Mouse (Mus musculus): ENCODE data around the gene Serpina6.
"Not testable (repeated sequence)": the region's sequence is repeated elsewhere in the genome, so short reads cannot be mapped to it uniquely, and the experiment has no call there.

Serpina6 gene

DNA sequence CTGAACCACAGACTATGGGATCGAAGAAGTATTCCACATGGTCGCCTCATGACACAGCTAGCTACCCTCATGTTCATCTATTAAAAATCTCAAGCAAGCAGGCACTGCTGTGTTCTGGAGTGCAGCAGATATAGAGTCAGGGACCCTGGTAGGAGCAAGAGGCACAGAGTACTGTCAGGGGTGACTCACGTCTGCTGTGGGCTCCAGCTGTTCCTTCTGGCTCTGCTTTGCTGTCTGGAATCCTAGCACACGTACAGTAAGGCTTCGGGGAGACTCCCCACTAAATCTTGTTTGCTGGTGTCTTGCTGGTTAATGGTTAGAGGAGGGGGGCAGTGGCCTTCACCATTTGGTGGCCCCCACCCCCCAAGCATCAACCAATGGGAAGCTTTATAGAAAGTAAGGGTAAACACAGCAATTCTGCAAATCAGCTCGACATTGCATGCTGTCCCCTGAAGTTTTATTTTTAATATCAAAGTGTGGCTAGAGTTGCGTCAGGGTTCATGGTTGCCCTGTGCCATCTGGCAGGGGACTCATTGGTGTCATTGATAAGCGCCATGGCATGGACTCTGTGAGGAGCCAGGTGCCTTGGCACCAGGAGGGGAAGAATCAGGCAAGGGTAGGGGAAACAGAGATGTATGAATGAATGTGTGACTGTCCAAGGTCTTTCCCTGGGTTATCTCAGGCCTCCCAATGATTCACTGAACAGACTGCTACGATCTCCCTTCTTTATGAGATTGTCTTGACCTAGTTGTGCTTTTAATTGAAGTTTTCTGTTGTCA is at the start of gene Serpina6:
Serpina6 (minus strand) TSS at position 365 of the 779 bp plus-strand sequence.
- no peak for DNase-seq

- no peak for DNase-seq
These were observed 49.1 kb upstream of the Serpina6 start for GRCm38 (mm10) chr12:103706113-103706512.

GRCm38 (mm10) chr12:103705547-103705946 is 48.5 kb upstream of the Serpina6 start:
- no peak for DNase-seq

- no peak for DNase-seq
These were observed 43.2 kb upstream of the Serpina6 start for GRCm38 (mm10) chr12:103700144-103700750.

- no peak for DNase-seq
These were observed 38.4 kb upstream of the Serpina6 start, which contains the start of gene Serpina1f for GRCm38 (mm10) chr12:103695429-103695828. Gene Serpina1f, minus strand, starts transcription at chr12:103695529.

GRCm38 (mm10) chr12:103688221-103688814 is 31.3 kb upstream of the Serpina6 start:
- no peak for DNase-seq

DNA sequence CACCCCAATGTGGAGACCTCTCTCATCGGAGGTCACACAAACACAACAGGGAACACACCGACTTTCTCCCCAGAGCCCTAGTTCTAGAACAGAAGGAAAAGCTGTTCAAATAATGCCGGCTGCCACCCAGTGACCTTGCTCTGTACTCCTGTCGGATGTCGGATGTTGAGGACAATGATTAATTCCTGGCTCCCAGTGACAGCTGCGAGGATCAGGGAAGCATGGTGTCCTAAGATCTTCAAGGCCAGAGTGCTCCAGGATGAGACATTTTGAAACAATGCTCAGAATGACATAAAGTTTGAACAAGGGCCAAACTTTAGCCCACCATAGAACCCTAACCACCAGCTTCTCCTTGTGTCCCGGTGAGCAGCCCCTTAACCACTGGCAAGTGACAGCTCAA is 30.0 kb upstream of the Serpina6 start:
- DNase-seq: no peak

- no peak for DNase-seq
These were observed 29.0 kb upstream of the Serpina6 start for GRCm38 (mm10) chr12:103686050-103686449.

DNA sequence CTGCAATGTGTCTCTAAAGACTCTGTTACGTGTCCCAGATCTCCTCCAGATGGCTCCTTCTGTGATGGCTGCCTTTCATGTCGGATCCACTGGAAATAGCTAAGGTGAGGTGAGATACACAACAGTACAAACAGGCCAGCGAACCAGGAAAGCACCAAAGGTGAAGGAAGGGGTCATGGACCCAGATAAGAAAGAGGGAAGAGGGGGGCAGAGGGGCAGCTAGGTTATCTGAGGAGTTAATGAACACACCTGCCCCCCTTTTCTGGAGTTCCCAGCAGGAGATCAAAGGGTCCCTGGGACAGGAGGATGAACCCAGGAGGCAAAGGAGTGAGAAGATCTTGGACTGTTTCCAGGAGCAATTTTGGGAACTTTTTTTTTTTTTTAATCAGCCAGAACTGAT is 28.4 kb upstream of the Serpina6 start:
- DNase-seq: no peak

DNA sequence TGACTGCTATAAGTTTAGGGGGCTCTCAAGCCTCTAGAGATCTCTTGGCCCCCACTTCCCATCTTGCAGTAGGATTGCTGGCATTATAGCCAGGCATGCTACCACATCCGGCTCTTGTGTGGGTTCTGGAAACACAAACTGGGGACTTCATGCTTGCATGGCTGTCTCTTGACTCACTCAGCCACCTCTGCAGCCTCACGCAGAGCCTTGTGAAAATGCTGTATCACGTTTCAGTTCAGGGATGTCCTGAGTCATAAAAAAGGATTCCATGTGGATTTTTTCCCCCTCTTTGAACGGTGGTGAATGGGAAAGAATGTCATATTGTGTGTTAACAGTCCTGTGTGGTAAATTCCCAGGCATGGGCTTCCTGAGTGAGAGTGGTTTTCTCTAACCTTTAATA is 26.8 kb upstream of the Serpina6 start:
- no peak for DNase-seq

- DNase-seq: no peak
These were observed 24.7 kb upstream of the Serpina6 start for GRCm38 (mm10) chr12:103681739-103682138.

- DNase-seq: no peak
These were observed 24.2 kb upstream of the Serpina6 start for GRCm38 (mm10) chr12:103681169-103681568.

DNA sequence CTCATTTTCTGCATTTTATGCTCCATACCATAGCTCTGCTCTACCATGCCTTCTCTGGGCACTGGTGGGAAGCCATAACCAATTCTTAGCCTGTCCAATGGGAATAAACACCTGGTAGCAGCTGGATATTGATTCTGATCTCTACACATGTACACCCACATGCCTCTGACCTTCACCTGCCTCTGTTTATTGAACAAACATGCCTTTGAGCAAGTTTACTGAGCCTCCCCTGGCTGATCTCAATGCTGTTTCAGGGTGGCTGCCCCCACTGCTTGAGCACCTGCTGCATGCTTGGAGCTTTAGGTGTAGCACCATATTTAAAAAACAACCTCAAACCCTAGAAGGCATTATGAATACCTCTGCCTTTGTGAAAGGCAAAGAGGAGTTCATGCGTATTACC is 22.8 kb upstream of the Serpina6 start:
- not testable (repeated sequence) for DNase-seq

GRCm38 (mm10) chr12:103676039-103676438 is 19.0 kb upstream of the Serpina6 start, which contains the start of gene Serpina16:
Gene Serpina16, minus strand, starts transcription at chr12:103676139.
- DNase-seq: no peak

- no peak for DNase-seq
These were observed 16.2 kb upstream of the Serpina6 start for GRCm38 (mm10) chr12:103673179-103673578.

GRCm38 (mm10) chr12:103671483-103671882 is 14.5 kb upstream of the Serpina6 start:
- DNase-seq: no peak

DNA sequence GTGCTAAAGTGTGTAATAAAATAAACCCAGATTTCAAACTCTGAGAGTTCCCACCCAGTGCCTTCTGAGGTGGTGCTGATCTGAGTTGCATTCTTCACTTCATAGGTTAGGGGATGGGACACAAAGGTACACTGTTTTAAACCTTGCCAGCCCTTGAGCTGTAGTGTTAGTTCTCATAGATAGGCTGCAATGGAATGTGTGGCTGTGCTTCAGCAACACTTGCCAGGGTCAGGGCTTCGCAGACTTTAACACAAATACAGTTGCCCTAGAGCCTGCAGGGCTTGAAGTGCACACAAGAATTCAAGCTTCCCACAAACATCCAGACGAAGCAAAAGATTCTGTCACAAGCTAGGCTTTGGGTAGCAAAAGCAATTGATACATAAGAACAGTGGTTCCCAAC is 14.0 kb upstream of the Serpina6 start:
- no peak for DNase-seq

DNA sequence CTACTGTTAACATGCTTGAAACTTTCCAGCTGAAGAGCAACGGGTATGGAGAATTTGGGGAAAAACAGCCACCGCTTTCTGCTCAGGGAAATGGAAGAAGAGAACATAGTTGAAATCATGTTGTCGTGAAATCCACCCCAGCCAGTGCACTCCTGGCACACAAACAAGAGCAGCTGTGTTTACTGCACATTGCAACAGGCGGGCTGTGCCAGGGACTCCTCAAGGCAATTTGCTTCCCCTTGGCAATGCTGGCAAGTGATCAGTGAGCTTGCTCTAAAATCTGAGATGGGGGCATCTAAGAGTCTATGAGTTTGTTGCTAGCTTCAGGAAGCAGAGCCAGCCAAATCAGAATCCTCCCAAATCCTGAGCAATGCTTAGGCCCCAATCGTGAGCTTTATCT is 13.3 kb upstream of the Serpina6 start:
- no peak for DNase-seq

- DNase-seq: no peak
These were observed 8.3 kb upstream of the Serpina6 start for GRCm38 (mm10) chr12:103665286-103665685.

DNA sequence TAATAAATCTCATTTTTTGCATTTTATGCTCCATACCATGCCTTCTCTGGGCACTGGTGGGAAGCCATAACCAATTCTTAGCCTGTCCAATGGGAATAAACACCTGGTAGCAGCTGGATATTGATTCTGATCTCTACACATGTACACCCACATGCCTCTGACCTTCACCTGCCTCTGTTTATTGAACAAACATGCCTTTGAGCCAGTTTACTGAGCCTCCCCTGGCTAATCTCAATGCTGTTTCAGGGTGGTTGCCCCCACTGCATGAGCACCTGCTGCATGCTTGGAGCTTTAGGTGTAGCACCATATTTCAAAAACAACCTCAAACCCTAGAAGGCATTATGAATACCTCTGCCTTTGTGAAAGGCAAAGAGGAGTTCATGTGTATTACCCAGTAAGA is 5.0 kb upstream of the Serpina6 start:
- not testable (repeated sequence) for DNase-seq

- no peak for DNase-seq
These were observed 3.1 kb upstream of the Serpina6 start for GRCm38 (mm10) chr12:103660076-103660475.

GRCm38 (mm10) chr12:103659171-103659570 is 2.2 kb upstream of the Serpina6 start:
- DNase-seq: no peak

GRCm38 (mm10) chr12:103657991-103658390 is 979 bp upstream of the Serpina6 start:
- DNase-seq: no peak
